Mouse (Mus musculus): ENCODE measurements around the gene Bdkrb1. TPM values are rescaled to one million over a fixed set of nuclear protein-coding genes. Genes with fewer than 3 reads are reported as not detected.

The Bdkrb1 gene
- total RNA-seq, 2 experiments from 2014 or later, result not detected

DNA sequence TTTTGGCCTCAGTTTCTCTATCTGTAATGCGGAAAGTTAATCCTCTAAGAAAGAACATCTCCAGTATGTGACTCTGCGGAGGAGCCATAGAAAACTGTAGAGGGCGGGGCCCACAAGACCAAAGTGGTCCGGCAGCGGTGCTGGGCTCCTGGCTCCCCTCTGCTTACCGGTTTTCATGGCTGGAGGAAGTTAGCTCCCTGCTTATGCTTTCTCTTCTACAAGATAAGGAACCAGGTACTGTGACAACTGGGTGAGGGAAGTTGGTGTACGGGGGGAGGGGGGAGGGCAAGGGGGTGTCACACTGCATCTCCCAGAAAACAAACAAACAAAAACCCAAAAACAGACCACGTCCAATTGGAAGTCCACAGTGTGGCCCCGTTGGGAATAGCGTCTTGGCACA is 4.4 kb upstream of the Bdkrb1 start:
- DNase-seq (ENCODE audit: low spot score), result no peak

DNA sequence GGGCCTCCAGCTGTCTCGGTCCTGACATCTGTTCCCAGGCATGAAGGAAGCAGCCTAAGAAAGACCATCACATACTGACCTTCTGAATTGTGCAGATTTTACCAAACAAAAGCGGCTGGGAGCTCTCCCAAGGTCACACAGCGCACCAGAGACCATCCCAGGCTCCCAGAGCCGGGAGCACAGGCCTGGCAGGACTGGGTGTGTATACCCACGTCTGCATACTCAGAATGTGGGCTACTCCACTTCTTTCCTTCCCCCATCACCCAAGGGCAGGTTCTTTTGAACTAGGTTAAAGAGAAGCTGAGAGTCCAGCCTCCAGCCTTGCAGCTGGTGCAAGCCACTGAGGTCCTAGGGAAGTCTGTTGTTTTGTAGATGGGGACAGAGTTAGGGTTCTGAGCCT is 3.8 kb upstream of the Bdkrb1 start:
- no peak for DNase-seq (ENCODE audit: low spot score)

DNA sequence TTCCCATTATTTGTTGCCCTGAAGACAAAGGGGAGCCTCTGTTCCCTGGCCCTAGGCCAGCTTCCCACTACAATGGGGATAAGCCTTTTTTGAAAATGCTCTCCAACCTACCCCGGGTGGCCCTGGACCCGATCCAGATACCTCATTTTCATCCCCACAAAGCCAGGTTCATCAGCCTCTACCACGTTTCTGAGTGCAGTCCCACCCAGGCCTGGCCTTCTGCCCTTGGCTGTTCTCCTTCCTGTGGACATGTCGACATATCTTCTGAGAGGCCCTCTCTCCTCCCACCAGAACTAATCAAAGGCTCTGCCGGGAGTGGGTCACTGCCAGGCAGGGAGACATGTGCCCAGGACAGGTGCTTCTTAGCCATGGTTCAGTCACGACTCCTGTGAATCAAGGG is 1.3 kb upstream of the Bdkrb1 start:
- DNase-seq (ENCODE audit: low spot score), result no peak

DNA sequence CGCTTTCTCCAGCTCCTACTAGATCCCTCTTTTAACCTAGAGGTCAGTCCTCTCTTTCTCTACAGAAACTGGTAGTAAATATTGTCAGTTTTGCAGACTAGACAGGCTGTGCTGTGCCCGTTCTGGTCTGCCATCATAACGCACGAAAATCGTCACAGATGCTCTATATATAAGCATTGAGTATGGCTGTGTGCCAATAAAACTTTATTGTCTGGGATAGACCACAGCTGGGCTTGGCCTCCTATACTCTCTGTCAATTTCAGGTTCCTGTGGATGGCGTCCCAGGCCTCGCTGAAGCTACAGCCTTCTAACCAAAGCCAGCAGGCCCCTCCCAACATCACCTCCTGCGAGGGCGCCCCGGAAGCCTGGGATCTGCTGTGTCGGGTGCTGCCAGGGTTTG is 1.0 kb downstream of the Bdkrb1 start:
- no peak for DNase-seq (ENCODE audit: low spot score)

DNA sequence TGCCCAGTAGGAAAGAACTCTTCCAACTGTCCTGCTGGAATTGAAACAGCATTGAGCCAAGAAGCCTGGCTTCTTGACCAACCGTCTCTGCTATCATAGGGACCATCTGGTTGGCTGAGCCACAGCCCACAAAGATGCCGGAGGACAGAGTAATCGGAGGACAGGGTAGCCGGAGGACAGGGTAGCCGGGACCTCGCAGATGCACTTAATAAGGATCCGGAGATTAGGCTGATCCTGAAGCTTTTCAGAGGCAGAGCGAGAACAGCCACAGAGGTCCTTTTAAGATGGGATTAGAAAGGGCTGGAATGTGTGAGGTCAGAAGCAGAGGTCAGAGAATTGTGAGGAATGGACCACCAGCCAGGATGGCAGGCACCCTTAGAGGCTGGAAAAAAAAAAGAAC is 2.3 kb downstream of the Bdkrb1 start:
- DNase-seq (ENCODE audit: low spot score), result no peak

DNA sequence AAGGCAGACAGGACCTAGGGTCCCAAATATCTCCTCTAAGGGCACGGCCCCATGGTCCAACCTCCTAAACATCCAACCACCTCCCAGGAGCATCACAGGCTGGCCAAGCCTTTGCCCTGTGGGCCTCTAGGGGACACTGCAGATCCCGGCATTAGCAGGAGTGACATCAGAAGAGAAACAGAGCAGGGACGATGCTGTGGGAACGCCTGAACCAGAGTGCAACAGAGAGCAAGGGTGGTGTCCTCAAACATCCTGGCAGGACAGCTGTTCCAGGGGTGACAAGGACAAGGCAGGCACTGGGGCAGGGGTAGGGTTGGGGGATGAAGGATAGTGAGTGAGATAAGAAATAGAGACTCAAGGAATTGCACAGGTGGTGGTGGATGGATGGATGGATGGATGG is 4.0 kb downstream of the Bdkrb1 start:
- DNase-seq (ENCODE audit: low spot score), result no peak

DNA sequence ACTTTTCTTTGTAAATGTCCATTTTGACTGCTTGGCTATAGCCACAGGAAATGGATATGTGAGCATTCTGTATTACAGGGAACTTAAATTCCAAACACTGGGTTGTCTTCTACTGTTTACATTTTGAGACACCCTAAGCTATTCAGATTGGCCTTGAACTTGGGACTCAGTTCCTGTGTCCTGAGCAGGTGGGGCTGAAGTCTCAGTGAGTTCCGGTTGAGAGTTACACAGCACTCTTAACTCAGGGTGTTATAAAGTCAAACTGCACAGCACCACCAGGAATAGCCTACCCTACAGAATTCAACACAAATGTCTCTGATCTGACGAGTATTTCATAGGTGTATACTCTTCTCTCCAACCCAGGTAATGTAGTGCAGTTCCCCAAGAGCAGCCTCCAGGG is 8.2 kb downstream of the Bdkrb1 start:
- no peak for DNase-seq (ENCODE audit: low spot score)

DNA sequence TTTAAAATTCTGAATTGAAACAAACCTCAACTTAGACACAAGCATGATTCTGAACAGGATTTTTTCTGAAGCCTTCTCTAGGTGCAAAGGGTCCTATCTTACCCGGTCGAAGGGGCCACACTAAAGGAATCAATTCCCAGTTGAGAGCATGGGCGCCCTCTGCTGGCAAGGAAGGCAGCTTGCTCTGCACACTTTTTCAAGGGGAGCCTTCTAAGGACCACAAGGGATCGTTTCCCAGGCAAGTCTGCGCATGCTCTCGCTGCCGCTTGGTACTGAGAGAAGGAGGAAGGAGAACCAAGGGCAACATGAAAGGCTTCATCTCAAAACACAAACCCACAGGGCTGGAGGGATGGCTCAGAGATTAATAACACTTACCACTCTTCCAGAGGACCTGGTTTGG is 8.9 kb downstream of the Bdkrb1 start:
- peak; percentile 12 for DNase-seq (ENCODE audit: low spot score)

DNA sequence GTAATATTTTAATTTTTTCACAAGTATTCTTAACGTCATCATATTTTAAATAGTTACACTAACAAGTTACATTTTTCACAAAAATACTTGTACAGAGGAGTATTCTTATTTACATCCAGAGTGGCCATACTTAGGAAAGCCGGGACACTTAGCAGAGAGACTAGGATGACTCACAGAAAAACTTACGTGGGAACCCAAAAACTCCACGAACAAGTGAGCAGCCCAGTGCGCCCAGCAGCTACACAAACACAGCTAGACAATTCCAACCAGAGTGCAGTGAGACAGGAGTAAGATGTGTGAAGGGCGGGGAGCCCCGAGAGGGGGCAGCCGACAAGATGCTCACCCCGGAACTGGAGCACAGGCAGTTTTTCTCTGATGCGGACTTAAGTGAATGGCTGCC is 10.7 kb downstream of the Bdkrb1 start:
- no peak for DNase-seq (ENCODE audit: low spot score)

DNA sequence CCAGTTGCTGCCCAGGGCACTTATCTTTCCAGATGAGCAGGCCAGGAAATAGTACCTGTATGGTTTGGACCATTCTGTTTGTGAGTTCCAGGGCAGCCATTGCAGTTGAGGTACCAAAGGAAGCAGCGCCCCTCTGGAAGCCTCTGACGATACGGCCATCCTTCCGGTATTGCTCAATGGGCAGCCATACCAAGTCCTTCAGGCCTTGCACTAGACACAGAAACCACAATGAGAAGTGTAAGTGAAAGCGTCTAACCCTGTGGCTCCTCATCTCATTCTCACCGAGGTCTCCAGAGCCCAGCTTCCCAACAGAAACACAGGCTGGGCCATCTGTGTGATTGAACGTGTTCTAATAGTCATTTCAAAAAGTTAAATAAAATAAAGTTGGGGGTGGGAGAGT is 19.2 kb downstream of the Bdkrb1 start:
- DNase-seq (ENCODE audit: low spot score), result no peak

DNA sequence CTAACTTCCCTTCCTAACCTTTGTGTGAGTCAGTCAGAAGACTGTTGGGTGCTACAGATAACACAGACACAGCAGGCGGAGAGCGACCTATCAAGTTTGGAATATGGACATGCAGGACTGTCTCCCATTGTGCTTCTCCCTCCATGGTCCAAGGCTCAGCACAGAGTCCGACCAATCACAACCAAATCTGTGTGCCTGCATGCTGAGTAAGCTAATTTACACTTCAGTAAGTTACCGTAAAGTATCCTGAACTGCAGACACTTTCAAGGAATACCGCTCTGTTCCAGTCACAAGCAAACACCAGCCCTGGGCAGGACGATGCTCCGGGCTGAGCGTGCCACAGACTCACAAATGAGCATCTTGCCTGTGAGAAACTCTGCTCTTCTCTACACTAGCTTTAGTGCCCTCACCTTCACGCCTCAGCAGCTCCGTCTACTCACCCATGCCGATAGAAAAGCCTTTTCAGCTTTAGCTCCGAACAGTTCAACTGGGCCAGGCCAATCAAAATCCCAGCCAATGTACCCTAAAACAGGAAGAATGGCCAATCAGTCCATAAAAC is 20.2 kb downstream of the Bdkrb1 start:
- DNase-seq (ENCODE audit: low spot score), result no peak

DNA sequence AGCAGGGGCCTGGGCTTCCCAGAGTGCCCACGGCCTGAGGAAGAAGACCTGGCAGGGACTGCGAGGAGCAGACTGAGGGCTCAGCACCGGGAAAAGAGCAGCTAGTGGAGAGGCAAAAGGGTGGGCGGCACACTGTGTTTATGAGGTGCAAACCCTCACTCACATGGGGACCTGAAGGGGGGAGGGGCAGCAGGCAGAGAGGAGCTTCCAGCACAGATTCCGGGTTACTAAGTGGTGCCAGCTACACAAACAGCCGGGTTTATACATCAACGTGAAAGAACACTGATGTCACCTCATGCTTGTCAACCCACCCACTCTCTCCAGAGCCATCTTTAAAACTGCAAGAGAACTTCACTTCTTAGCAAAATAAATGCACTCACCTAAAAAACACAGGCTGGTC is 22.9 kb downstream of the Bdkrb1 start:
- DNase-seq (ENCODE audit: low spot score), result no peak

DNA sequence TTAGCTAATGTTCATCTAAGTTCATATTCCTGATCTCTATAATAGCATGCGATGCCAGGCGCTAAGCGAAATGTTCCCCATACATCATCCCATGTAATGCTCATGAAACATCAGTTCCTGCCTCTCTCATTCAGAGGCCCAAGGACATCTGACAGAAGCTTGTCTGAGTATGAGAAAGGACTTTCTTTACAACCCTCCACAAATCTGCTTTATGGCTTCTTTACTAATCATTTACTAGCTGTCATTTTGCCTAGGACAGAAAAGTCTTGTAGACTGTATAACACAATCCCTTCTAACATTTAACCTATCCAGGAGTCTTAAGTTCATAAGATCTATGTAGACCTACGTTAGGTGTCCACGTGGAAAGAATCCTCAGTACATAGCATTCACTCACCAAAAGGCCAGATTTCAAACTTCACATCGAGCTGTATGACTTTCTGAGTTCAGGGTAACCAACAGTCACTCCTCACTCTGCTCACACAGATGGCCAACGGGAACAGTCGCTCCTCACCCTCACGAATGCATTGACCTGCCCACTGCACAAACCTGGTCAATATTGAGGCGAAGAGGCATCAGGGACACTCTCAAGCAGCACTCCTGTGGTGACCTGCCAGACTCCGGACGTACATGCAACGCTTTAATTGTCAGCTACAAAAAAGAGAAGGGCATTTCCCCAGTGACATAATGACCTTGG is 31.6 kb downstream of the Bdkrb1 start:
- no peak for DNase-seq (ENCODE audit: low spot score)

DNA sequence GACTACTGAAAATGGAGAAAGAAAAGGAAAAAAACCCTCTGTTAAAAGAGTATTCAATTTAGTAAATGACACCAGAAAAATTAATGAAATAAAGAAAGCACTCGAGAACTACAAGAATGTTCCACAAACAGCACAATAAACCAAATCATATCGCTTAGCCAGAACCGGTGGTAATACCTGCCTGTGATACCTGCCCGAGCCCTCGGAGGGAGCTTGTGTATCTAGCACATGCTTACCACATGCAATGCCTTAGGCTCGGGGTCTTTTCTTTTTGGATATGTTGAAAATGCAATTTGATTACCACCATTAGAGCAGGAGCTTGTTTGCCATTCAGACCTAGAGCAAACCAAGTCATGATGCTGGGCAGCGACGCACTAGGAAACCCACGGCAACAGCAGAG is 33.7 kb downstream of the Bdkrb1 start:
- no peak for DNase-seq (ENCODE audit: low spot score)

DNA sequence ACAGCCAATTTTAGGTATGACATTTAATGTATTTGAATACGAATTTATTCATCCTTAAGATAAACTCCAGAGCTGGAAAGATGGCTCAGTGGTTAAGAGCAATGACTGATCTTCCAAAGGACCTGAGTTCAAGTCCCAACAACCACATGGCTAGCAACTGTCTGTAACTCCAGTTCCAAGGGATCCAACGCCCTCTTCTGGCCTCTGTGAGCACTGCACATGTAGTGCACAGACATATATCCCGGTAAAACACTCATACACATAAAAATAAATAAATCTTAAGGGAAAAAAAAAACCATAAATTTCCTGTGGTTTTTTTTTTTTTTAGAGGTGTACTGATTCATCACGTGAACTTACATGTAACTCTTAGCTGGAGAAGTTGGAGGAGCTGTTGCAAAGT is 34.7 kb downstream of the Bdkrb1 start:
- no peak for DNase-seq (ENCODE audit: low spot score)

DNA sequence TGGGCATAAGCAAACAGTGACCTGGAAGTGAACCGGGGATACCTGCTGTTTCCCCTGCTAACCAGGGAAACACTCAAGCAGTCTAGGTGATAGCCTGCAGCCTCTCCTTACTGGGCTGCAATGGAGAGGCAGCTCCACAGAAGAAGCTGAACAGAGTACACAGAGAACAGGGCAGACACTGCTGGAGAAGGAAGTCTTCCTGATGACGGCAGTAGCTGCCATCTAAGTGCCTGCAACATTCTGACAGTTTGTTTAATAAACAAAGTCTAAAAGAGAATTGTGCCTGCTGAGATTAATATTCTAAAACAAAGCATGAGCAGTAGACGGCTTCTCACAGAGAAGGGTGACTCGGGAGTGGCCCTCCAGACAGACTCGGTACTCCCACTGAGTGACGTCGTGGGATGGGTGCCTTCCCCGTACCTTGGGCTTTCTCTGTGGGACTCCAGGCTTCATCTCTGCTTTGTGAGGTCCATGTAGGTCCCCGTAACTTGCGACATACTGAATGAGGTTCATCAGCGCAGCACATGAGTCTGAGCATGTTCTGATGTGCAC is 40.0 kb downstream of the Bdkrb1 start:
- no peak for DNase-seq (ENCODE audit: low spot score)

Other genes with a start within 250 kb of the Bdkrb1 start
- gene D430019H16Rik, start 149.2 kb upstream of the Bdkrb1 start, total RNA-seq (2021), result under 1 TPM; 0.09 to 0.11 TPM
- under 1 TPM; 0.33 to 0.39 TPM for gene Bdkrb2, start 39.9 kb upstream of the Bdkrb1 start, total RNA-seq (2021)
- 1 to 10 TPM; 6.3 to 6.4 TPM for gene Gskip, start 81.7 kb downstream of the Bdkrb1 start, total RNA-seq (2021)
- 10 to 100 TPM; 17.2 to 17.7 TPM for gene Atg2b, start 82.1 kb downstream of the Bdkrb1 start, total RNA-seq (2021)
- under 1 TPM in 1 of 2 experiments, not detected in 1; 0.09 TPM for gene Ak7, start 102.9 kb downstream of the Bdkrb1 start, total RNA-seq (2021)
- 10 to 100 TPM; 66.2 to 85.3 TPM for gene Papola, start 181.6 kb downstream of the Bdkrb1 start, total RNA-seq (2021)

Data from gastrocnemius, adult 18-20 months (tissue).